Mouse (Mus musculus) cerebellum, postnatal 10 days (tissue): ENCODE measurements around the gene Gsg1.

ENCODE experiments used
- DNase-seq, 2 experiments: peaks; one replicate each; pipeline ENCODE4 v3.0.0; 2021; ENCODE audit warnings: mixed read lengths in 2 of 2

Gsg1 gene

DNA sequence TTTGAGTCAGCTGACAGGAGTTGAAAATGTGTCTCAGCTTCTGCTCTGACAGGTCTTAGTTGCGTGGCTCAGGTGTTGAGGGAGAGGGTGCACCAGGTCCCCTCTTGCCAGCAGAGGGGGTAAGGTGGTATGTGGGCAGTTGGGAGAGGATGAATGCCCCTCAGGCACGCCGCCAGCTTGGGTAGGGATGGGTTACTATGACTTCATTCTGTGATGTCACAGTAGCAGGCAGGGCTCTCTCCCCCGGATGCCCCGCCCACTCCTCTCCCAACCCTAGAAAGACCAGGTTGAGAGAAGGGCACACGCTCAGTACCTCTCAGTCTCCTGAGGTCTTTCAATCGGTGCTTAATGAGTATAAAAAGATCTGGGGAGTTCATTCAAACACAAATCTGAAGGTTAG is at the start of gene Gsg1:
Gene Gsg1 (minus strand): TSS at position 199 of the 400 bp plus-strand sequence.
- peak; percentile 29 to 34 for DNase-seq

DNA sequence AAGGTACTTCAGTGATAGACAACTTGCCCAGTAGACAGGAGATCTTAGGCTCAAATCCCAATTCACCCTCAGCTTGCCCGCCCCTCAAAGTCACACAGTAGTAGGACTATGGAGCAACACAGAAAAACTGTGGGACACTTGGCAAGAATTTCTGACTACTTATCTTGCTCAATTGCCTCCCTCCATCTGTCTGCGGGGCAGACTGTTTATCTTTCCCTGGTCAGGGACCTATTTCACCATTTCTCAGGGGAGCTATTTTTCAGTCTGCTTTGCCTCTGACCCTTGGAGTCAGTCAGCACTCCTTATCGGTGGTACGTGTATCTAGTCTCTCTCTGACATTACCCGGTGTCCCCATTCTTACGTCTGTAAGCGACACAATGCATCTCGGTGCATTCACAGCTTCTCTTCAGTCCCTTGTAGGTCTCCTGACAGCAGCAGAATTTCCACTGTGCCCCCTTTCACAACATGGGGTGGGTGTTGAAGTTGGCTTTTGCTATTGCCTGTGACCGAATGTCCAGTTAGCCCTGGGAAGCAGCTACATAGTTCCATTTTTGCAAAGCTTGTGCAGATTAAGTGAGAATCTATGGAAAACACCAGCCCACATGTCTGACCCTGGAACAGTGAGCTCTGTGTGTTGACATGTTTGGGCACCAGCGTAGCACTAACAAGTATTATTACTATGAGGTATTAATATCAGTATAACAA is 48.4 kb upstream of the Gsg1 start:
- DNase-seq, result peak; percentile 19 to 20

DNA sequence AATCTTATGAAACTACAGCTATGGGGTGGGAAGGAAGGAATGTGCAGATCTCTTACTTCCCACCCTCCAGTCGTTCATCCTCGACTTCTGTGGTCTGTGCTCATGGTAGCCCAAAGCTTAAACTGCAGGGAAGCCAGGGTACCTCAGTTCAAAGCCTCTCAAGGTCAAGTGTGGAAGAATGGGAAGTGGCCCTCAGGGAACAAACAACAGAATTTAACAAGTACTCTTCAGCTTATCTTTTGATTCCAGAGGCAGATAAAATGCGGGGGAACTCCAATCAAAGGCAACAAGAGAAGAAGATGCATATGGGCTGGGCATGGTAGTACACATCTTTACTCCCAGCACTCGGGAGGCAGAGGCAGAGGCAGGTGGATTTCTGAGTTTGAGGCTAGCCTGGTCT is 46.3 kb upstream of the Gsg1 start:
- no peak for DNase-seq

DNA sequence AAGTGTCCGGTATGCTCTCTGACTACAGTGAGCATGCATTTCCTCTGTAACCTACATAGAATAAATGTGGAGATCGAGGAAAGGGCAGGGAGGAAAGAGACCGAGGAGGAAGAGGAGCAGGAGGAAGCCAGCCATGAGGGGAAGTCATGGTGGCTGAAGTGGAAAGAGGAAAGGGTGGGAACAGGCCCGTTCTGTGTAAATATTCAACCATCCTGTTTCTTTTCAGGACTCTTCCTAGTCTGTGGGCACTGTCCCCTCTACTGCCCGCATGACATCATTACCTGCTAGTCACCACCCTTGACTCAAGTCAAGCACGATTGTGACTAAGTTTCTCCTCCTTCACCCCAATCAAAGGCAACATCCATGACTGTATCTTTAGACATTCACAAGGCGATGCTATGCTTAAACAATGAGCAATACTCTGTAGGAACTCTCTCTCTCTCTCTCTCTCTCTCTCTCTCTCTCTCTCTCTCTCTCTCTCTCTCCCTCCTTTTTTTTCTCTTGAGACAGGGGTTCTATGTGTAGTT is 44.9 kb upstream of the Gsg1 start:
- no peak for DNase-seq

DNA sequence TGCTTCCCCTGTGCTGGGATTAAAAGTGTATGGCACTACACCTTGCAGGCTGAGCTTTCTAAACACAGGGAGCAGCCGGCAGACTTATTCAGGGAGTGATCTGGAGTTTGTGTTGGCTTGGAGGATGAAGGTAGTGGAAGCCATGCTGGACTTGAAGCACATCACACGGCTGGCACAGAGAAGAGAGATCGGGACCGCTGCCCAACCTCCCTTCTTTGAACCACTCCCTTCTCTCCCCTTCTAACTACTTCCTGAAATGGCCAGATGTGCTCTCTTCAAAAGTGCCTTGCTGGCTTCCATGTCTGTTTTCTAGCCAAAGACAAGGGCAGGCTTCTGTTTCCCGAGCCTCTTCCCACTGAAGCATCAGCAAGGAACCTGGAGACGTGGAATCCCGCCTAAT is 43.4 kb upstream of the Gsg1 start:
- no peak for DNase-seq

DNA sequence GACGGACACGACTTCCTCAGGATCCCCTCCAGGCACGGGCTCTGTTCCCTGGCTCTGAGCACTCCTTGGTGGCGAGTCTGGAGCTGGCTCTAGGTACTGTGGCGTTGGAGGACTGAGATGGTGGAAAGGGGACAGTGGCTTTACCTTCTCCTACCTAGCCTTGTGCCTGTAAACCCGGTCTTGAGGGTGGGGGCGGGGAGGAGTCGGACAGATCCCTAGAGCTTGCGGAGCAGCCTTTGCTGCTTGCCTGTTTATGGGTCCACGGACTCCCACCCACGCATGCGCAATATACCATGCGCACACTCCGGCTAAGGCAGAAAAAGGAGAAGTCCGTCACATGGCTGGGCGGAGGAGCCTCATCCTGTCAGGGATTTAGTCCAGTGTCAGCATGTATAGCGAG is 42.1 kb upstream of the Gsg1 start:
- peak in 1 of 2 experiments; percentile 16 for DNase-seq

DNA sequence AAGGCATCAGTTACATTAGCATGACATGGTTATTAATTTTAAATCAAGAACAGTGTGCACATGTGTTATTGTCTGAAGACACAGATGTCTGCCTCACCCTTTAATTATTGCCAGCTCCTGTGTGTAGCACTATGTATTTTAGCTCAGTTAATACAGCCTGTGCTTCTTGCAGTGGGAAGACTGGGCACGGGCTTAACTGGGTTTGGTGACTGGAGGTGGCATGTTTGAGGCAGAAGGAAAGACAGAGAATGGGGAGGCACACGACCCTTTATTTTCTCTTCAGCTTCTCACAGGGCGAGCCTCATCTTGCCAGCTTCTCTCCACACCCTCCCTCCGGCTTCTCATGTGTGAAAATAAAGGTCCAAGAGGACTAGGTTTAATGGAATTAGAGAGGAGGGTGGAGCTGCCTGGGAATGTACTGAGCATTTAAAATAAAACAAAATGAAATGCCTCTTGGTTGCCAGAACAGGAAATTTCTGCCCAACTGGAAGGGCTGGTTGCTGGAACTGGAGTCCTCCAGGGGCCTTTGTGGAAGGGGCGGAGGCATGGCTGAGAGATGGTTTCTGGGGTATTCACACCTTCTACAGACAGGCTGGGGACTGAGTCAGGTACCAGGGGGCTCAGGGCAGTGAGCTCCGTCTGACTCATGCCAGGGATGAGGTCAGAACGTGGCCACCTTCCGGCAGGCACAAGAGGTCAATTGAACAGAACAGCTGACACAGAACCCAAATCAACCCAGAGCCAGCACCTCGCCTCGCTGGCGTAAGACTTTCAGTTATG is 41.1 kb upstream of the Gsg1 start:
- DNase-seq, result peak; percentile 15 to 17

DNA sequence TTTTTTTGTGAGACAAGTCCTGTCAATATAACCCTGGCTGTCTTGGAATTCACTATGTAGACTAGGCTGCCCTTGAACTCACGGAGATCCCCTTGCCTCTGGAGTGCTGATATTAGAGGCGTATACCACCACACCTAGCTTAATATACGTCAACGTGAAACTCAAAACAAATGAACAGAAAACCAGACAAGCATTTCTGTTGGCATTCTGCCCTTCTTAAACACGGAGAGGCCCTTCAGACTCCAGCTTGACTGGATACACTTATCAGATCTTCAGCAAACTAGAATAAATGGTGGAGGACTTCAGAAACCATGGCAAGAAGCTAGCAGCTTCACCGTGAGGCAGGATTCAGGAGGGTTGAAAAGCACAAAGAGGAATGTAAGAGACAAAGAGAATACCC is 40.0 kb upstream of the Gsg1 start:
- DNase-seq, result no peak

DNA sequence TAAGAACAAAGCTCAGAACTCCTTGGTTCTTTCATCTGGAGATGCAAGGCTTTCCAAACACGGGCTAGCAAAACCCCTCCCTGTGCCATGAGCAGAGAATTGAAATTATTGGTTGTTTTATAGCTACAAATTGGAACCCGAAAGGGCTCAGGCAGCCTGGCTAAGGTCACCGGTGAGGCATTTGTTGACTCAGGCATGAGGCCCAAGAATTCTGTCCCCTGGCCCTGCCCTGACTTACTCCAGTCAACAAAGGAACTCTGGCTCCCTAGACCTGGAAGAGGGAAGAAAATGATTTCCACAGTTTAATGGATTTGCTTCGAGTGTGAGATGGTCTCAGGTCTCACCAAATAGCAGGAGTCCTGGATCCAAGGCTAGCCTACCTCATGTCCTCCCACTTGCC is 38.2 kb upstream of the Gsg1 start:
- DNase-seq, result no peak

DNA sequence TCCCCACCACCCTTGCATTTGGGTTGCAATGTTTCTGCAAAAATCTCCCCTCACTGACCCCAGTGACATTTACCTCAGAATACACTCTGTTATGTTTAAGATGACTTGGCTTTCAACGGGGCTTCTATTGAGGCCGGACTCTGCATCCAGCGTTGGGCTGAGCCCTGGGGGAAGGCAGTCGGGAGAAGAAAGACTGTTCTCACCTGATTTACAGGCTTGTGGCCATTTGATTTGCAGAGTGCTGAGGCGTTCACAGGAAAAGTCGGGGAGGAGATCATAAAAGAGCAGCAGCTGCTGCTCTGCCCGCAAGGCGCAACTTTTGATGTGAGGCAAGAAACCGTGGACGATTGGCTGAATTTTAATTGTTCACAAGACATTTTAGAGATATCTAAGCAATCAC is 25.7 kb upstream of the Gsg1 start:
- DNase-seq, result no peak

DNA sequence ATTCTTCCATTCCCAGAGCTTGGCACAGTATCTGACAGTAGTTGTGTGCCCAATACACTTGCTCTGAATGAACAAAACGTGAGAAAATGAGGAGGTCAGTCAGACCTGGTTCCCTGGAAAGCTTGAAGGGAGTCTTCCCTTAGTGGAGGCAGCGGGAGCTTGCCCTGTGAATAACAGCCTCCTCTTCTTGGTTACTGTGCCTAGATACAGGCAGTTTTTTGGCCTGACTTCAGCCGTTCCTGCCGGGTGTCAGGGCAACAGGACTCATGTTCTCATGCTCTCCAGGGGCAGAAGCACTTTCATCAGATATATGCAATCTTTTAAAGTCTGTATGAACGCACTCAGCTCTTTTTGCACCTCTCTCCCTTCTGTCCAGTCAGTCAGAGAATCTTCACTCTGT is 25.1 kb upstream of the Gsg1 start:
- DNase-seq, result peak; percentile 16 to 30

DNA sequence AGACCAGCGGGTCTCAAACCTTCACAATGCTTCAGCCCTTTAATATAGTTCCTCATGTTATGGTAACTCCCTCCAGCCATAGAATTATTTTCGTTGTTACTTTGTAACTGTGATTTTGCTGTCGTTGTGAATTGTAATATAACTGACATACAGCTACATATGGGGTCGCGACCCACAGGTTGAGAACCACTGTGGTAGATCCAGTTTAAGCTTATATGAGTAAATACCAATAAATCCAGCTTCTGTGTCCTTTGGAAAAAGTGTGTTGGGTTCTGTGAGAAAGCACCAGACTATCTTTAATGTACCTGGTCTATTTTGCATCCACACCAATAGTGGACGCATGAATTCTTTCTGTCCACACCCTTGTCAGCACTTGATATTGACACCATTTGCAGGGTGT is 24.2 kb upstream of the Gsg1 start:
- DNase-seq, result no peak

DNA sequence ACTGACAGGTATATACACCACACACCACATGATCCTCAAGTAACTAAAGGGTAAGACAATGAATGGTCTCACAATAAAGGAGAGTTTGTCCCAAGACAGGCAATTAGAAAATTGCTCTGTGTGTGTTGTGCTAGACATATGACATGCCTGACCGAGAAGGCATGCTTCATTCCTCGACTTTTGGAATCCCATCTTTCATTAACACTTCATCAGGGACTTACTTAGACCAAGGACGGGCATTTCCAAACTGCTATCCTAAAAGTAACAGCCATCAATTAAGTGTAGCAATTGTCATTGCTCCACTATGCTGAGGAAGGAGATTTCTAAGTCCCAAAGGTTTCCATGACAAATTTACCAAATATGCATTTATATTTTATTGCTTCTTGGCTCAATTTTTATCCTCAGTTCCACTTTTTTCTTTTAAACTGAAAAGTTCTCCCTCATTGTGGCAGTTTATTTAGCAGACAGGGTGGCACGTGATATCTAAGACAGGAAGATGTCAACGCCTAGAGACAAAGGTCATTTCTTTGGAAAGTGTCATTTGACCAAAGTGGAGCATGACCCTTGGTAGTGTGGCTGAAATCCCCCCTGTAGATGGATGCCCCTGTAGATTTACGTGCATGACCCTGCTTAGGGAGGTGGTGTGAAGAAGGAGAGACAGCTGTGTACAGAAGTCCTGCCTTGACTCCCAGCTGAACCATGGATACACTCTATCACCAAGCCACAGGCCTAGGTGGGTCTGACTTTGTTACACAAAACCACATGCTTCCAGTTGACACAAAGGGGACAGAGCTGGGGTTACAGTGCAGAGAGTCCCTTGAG is 22.5 kb upstream of the Gsg1 start:
- DNase-seq, result no peak

DNA sequence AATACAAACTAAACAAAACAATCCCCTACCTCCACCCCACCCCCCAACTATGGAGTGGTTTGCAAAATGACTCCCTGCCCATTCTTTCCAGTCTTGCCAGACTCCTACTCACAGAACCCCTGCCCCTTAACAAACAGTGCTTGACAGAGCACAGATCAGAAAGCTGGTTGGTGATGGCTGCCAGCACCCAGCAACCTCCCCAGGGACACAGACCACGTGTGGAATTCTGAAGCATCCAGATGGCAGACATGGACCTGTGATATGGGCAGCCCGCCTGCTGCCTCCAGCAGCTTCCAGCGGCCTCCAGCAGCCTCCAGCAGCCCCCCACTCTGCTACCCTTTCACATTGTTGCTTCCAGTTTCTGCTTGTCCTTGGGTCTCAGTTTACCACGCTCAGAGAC is 21.1 kb upstream of the Gsg1 start:
- DNase-seq, result peak; percentile 48 to 61

DNA sequence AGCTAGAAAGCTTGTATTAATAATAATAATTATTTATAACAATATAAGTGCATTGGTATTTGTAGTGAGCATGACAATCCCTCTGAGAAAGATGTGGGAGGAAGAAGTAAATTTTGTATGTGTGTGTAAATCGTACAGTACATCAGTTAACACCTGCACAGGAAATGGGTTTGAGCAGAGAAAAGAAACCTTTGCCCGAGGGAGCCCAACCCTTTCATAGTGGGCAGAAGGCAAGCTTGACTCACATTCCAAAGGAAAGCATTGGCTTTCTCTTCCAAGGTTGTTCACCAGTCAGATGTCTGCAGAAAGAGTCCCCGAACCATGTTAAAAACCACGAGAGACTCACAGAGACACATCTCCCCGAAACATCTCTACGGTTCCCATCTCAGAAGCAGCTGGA is 18.9 kb upstream of the Gsg1 start:
- DNase-seq, result no peak

DNA sequence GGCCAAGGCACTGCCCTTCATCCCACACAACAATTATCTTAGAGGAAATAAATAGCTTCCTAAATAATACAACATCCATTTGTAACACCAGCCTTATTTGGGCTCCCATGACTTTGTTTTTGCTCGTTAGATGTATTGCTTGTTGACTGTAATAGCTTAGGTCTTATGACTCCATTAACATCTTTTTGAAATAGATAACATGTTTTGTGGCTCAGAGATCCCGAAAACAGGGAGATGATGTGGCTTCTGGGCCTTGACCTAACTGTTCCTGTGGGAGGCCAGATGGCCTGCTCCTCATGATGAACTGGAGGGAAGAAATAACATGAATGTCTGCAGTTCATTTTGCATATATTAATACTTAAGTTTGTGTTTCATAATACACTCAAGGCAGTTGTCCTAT is 17.6 kb upstream of the Gsg1 start:
- no peak for DNase-seq

DNA sequence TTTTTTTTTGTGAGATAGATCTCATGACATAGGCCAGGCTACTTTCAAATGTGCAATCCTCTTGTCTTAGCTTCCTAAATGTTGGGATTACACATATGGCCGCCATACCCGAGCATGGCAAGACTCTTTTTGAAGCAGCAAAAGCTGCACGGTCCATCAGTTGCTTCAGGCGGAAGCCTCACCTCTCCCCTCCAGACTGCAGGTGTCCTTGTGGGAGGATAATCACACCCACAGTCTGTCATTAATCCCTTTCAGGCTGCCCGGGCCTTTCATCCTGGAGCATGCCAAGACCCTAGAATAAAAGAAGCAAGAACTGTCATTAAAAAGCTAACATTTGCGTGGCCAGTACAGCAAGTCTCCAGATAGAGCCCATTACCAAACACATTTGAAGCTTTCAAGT is 15.5 kb upstream of the Gsg1 start:
- DNase-seq, result no peak

DNA sequence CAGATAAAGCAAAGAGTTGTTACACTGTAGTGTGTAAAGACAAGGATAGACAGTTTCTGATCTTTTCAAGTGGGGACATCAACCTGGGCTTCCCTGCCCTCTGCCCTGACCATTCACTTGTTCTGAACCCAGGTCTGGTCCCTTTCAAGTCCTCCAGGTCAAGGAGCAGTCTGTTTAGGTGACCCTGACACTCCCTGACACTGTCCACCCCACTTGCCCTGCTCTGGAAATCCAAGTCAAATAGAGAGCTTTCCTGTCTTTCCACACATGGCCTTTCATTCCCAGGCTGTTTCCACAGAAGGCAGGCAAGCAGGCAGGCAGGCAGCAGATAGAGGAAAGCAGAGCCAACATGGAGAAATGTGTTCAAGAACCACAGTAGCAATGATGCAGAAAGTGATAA is 14.2 kb upstream of the Gsg1 start:
- no peak for DNase-seq

DNA sequence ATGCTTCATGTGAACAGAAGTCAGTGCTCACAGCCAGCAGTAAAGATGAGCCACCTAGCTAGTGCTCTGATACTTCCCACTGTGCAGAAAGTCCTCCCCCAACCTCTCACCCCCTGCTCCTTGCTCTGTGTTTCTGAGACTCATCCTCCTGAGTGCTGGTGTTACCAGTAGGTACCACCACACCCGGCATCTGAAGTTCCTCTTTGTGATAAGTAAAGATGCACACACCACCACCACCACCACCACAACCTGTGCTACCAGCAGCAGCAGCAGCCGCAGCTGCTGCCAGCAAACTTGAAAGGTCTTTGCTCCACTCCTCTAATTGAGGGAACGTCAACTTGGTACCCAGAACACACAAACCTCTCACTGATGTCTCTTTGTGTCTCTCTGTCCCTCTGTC is 13.1 kb upstream of the Gsg1 start:
- no peak for DNase-seq

DNA sequence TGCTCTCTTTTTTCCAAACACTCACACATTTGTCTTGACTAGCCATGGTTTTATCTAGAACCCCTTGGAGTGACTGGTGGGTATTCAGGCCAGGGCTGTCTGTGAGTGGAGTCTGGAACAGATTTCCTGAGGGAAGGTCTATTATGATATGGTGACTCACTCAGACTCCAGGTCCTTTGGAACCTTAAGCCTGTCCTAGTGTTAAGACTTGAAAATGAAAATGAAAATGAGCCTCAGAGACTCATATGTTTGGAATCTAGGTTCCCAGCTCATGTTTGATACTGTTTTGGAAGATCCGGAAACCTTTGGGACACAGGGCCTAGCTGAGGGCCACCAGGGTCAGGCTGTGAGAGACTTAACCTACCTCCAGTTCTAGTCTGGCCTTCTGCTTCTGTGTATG is 11.9 kb upstream of the Gsg1 start:
- DNase-seq, result no peak

DNA sequence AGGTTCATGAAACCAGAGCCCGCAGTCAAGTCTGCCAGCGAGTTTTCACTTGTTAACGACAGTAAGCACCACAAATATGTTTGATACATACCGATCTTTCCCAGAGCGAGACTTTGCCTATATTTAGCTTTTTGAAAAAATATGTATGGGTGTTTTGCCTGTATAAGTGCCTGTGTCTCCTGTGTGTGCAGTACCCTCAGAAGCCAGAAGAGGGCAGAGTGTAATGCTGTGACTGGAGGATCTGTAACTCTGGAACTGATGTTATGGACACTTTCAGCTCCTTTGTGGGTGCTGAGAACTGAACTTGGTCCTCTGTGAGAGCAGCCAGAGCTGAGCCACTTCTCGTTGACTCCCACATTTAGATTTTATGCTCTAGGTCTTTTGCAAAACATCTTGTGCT is 10.0 kb upstream of the Gsg1 start:
- no peak for DNase-seq

DNA sequence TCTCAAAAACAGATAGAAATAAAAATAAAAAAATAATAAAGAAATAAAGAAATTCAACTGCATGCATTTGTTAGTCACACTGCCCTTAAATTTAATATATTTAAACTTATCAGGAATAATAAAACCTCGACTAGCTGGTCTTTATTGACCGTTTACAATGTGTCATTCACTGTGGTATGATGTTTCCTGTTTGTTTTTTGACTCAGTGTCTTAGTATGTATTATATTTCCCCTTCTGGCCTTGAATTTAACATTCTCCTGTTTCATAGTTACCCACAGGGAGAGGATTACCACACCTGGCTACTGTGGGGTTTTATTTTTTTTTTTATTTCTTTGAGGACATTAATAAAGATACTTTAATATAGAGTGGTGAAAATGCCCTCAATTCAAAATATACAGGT is 8.4 kb upstream of the Gsg1 start:
- no peak for DNase-seq

DNA sequence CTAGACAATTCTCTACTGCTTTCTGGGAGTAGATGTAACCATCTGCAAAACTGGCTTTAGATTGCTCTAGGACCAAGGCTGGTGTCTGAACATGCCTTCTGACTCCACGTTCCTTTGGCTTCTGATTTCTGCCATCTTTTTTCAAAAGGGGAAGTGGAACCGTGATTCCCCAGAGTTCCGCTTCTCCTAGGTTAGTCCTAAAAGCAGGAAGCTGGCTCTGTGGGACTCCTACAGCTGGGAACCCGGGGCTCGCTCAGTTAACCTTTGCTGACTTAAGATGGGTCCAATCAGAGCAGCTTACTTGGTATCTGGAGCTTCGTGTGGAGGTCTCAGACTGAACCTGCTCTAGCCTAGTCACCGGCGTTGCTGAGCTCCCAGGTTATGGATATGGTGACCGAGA is 7.0 kb upstream of the Gsg1 start:
- no peak for DNase-seq

DNA sequence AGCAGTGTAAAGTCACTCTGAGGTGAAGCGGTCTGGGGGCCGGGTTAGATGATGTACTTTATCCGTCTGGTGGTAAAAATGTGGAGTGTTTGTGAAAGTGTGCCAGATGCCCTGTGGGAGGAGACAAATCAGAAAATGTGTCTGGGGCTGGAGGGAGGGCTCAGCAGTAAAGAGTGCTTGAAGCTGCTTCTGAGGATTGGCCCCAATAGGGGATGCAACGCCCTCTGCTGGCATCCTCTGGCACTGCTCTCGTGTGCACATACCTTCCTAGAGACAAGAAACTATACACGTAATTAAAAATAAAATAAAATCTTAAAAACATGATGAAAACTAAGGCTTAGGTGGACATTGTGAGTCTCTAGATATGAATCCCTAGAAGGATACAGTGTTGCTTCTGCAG is 6.3 kb upstream of the Gsg1 start:
- DNase-seq, result no peak
